Mouse (Mus musculus) T-helper 2 cell (primary cell): ENCODE data around the gene Bnip2.

ENCODE experiments used
- in situ Hi-C: fragments of 300-600 bp; cut with MboI, MseI; formaldehyde crosslinking; loops from one replicate; pipeline ENCODE4 v1.15.1; 2025; ENCODE audit warnings: high pct_unique_total_duplicates

Bnip2 gene

DNA sequence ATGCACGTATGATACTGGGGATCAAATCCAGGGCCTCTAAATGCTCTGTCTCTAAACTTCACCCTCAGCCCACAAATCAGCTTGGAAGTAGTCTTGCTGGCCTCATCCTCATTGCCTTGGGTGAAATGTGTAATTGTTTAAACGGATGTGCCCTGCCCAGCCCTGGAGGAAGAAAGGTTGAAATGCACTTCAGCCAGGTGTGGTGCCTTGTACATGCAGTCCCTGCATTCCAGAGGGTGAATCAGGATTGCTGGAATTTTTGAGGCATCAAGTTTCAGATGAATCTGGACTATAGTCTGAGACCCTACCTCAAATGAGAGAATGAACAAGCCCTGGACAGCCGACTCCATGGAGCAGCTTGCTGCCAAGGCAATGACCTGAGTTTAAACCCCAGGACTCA lies 58.6 kb downstream of the Bnip2 start:
- in situ Hi-C loops, result no loop called here

DNA sequence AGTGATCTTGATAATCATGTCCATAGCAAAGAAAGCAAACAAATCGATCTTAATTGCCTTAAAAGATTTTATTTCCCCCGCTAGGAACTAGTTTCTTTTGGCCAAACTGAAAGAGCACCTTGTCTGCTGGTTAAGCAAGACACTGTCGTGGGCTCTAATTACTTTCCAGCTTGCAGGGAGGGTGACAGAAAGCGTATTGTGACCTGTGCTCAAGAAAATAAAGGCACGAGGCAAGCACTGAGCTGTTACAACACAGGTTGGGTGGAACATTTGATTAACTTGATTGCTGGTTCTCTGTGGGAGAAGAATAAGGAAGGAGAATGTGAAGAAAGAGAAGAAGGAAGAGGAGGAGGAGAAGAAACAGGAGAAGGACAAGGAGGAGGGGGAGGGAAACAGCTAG lies 59.0 kb downstream of the Bnip2 start:
- in situ Hi-C loops, result no loop called here

DNA sequence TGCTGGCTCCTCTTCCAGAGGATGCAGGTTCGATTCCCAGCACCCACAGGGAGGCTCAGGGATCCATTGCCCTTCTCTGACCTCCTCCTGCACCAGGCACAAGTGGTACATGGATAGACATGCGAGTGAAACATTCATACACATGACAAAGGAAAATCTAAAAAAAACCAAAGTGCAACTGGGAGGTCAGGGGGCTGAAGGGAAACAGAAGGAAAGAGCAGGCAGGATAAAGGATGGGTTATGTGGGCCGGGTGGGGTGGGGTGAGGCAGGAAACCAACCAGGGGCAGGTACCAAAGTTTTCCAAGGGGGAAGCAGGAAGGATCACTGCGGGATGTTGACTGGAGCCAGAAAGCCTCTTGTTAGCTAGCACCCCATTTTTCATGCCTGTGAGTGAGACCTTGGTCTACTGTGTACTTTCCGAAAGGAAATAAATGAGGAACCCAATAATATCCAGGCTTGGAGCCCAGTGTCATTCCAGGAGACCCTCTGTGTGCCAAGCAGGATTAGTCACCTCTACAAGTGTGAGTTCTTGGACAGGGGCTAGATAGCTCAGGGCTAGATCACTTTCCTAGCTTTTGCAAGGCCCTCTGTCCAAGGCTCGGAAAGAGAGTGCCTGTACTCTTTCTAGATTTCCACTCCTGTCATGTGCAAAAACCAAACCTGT lies 59.6 kb downstream of the Bnip2 start:
- in situ Hi-C loops, result no loop called here

DNA sequence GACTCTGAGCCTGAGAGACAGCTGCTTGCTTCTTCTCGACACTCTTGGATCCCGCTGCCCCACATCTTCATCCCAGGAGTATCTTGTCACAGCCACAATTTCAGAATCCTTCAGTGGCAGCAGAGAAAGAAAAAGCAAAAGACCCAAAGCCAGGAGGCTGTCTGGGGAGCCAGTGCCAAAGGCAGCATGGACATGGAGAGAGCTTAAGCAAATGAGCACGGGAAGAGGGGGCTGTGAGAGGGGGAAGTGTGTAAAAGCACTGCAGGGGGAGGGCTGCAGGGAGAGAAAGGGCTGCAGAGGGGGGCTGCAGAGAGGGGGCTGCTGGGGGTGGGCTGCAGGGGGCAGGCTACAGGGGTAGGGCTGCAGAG lies 60.1 kb downstream of the Bnip2 start:
- in situ Hi-C loops, result no loop called here

DNA sequence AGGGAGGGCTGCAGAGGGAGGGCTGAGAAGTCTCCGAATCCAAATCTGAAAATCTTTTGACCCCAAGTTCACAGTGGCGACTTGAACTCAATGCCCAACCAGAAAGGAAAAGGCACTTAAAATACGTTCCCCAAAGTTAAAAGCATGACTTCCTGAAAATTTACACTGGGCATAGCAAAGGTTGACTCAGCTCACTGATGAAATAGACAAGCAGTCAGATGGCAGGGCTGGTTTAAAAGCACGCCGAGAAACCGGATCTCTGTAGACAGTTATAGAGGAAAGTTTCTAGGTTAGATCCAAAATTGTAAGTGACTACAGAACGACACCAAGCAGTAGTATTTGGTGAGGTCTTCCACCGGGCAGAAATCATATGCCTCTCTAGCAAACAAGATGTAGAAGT lies 60.6 kb downstream of the Bnip2 start:
- in situ Hi-C loops, result no loop called here

DNA sequence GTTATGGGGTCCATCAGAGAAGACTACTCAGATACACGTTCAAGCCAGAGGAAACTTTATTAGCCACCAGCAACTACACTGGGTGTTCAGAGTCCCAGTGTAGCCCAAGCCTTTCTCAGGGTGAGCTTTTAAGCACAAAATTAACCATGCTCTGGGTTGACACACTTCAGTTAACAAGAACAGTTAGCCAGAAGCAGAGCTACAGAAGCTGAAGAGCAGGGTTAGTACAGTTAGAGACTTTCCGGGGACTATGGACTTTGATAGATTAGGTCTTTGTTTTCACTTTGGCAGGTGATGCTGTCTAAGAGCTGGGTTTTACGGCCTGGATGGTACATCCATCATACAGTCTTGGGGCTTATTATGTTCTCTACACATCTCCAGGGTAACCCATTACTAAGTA lies 63.5 kb downstream of the Bnip2 start:
- in situ Hi-C loops, result no loop called here

DNA sequence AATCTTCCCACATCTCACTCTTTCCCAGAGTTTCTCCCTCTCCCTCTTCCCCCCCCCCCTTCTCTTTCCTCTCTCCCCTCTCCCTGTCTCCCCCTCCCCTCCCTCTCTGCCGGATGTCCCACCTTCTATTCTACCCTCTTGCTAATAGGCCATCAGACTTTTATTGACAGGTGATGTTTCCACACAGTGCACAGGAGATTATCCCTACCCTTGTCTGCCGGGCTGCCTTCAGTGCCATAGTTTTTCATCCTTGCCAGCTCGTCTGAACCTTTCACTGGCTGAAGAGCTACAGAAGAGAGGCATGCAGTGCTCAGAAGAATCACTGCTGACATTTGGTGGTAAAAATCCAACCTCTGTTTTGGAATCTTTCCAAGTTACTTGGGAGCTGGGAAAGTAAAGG lies 64.1 kb downstream of the Bnip2 start:
- in situ Hi-C loops, result no loop called here
